Mouse (Mus musculus): ENCODE measurements around the gene Olfr1352.
"Not testable (repeated sequence)": the region's sequence is repeated elsewhere in the genome, so short reads cannot be mapped to it uniquely, and the experiment has no call there.

Olfr1352 gene

GRCm38 (mm10) chr10:78980750-78981149, at the start of gene Olfr1352:
Gene Olfr1352 (plus strand): TSS chr10:78981050.
- DNase-seq (ENCODE audit: low spot score), result no peak

GRCm38 (mm10) chr10:78950336-78950735, 30.5 kb upstream of the Olfr1352 start, which contains the start of gene Olfr8:
Gene Olfr8 (plus strand): TSS chr10:78950636.
- DNase-seq (ENCODE audit: low spot score), result not testable (repeated sequence)

- DNase-seq (ENCODE audit: low spot score), result not testable (repeated sequence)
Measured at GRCm38 (mm10) chr10:78963009-78963408, 17.8 kb upstream of the Olfr1352 start, which contains the start of gene Olfr1353. Gene Olfr1353 (plus strand): TSS chr10:78963309.

GRCm38 (mm10) chr10:79012172-79012571, 31.3 kb downstream of the Olfr1352 start, which contains the start of gene Olfr1351:
Gene Olfr1351 (plus strand): TSS chr10:79012472.
- DNase-seq (ENCODE audit: low spot score), result no peak

- no peak for DNase-seq (ENCODE audit: low spot score)
Measured at GRCm38 (mm10) chr10:79028441-79028840, 47.6 kb downstream of the Olfr1352 start, which contains the start of gene Olfr57. Gene Olfr57 (plus strand): TSS chr10:79028741.

All from urinary bladder, postnatal 10 days (tissue).